Mouse (Mus musculus) splenic B cell, adult 2 months (primary cell): ENCODE measurements around the gene Pdzd3.

Source experiments
- DNase-seq: peaks from one replicate; pipeline ENCODE4 v3.0.0-alpha.2; 2011; ENCODE audit warnings: low read depth, low spot score
- H3K27me3 ChIP-seq: 2 replicates; pipeline ENCODE4 v1.6.1; 2012; ENCODE audit warnings: mild to moderate bottlenecking, low read length, moderate library complexity, mixed read lengths; ENCODE audit not compliant: control insufficient read depth, poor library complexity, insufficient read depth, severe bottlenecking
- H3K36me3 ChIP-seq: 2 replicates; pipeline ENCODE4 v1.6.1; 2012; ENCODE audit warnings: mild to moderate bottlenecking, low read length, moderate library complexity, mixed read lengths; ENCODE audit not compliant: control insufficient read depth, poor library complexity, insufficient read depth, severe bottlenecking

Gene Pdzd3

GRCm38 (mm10) chr9:44199166-44199565, 52.1 kb downstream of the Pdzd3 start:
- no peak for DNase-seq
- Histone ChIP-seq H3K27me3 (no peaks in the 10 kb centered on the region), H3K36me3 (0 out of 2 replicates have a peak, but pooled peaks cover 2% of the 10 kb centered on the region)
